Mouse (Mus musculus) embryonic stem cell, embryonic (primary cell): Measurements from ENCODE around the gene Tmem123.

Experiments used
- CTCF ChIA-PET, 4 experiments: fragments of 300-600 bp in 2 of 4; fragments of 350-600 bp in 2 of 4; sonication (Branson Sonifier 250); formaldehyde crosslinking; loops; one replicate each; lab custom pipeline; 2022; ENCODE audit warnings: inconsistent platforms in 2 of 4; lab: Charles Lee
- POLR2A ChIA-PET, 4 experiments: fragments of 300-600 bp in 2 of 4; fragments of 350-600 bp in 2 of 4; sonication (Branson Sonifier 250); formaldehyde crosslinking; loops; one replicate each; lab custom pipeline; 2022; ENCODE audit warnings: antibody characterized with exemption in 4 of 4, inconsistent platforms in 1 of 4; lab: Charles Lee

The Tmem123 gene

DNA sequence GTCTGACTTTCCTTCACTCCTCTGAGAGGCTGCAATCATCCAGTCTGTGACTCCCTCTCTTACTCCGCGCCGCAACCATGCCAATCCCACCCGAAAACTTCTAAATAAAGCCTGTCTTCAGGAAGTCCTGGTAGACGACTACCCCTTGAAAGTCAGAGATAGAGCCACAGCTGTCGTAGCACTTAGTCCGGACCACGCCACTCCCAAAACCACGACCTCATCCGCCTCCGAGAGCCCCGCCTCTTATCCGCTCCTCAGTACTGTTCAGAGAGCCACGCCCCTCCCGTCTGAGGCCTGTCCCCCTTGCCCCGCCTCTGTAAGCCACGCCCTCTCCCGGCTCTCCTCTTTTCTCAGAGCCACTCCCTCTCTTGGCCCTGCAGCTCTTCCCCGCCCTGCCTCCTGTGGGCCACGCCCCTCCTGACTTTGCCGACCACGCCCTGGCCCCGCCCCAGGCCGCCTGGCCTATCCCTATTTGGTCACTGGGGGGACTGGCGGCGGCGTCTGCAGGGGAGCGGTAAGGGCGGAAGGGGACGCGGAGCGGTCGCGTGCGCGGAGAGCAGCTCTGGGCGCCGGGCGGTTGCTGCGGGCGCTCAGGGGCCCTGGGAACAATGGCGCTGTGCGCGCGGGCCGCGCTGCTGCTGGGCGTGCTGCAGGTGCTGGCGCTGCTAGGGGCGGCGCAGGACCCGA is at the start of gene Tmem123:
Tmem123 (plus strand) TSS at position 428 of the 687 bp plus-strand sequence.
- CTCF ChIA-PET, result interaction anchor here in 1 of 4 experiments (1.0 to 1.2 kb wide), 2 partner anchors 160 to 211 kb away, joined by 3 to 4 read pairs; no protein-coding TSS in a partner anchor
- POLR2A ChIA-PET, result interaction anchor here (0.5 to 5.2 kb wide), 54 partner anchors 9 to 278 kb away, joined by 3 to 77 read pairs (median 4); partner anchors contain the start of genes Birc2 (in 4 of the 4), Birc3 (in 3 of the 4) and Yap1 (in 2 of the 4)

GRCm38 (mm10) chr9:7714062-7714907 is 49.6 kb upstream of the Tmem123 start:
- CTCF ChIA-PET, result interaction anchor here in 2 of 4 experiments (0.6 to 3.1 kb wide), 6 partner anchors 80 to 498 kb away, joined by 3 to 6 read pairs (median 3); no protein-coding TSS in a partner anchor
- POLR2A ChIA-PET, result interaction anchor here in 1 of 4 experiments (0.9 kb wide), 1 partner anchor 123 kb away, joined by 3 read pairs; the partner anchor contains the start of gene Birc2

DNA sequence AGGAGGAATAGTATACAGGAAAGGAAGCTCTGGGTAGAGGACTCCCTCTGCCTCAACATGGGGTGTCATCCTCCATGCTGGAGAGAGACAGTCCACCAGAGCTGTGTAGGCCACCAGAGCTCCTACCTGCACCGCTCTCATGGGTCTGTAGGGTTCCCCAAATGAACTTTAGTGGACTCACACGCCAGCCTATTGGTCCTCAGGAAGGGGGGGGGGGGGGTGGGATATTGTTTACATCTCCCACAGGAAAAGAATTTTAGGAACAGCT is 49.0 kb upstream of the Tmem123 start:
- CTCF ChIA-PET, result interaction anchor here in 3 of 4 experiments (0.6 to 3.1 kb wide), 7 partner anchors 72 to 498 kb away, joined by 3 to 6 read pairs (median 3); no protein-coding TSS in a partner anchor
- POLR2A ChIA-PET, result no interaction called here

DNA sequence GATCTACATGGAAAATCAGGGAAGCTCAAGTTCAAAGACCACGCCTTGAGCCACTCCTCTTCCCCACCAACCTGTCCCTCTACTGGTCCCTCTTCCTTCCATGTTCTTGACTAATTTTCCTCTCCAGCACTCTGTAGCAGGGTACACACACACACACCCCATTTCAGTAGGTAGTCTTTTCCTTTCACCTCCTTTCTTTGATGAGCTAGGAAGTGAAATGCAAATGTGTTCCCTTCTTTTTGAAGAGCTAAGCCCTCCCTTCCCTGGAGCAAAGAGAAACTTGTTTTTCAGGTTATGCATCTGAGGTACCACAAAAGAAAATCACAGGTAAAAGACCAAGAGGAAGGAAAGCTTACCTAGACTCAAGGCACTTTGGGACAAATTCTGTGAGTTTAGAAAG is 42.3 kb upstream of the Tmem123 start:
- ChIA-PET POLR2A (interaction anchor here in 3 of 4 experiments (0.6 to 2.0 kb wide), 5 partner anchors 9 to 472 kb away, joined by 3 to 9 read pairs (median 4); partner anchors contain the start of genes Birc2 (in 1 of the 3) and Tmem123 (in 1 of the 3)), CTCF (interaction anchor here in 2 of 4 experiments (0.8 to 1.6 kb wide), 2 partner anchors 10 to 118 kb away, joined by 3 to 5 read pairs; no protein-coding TSS in a partner anchor)

GRCm38 (mm10) chr9:7728997-7729396 is 34.8 kb upstream of the Tmem123 start:
- POLR2A ChIA-PET, result interaction anchor here in 1 of 4 experiments (0.6 kb wide), 1 partner anchor 108 kb away, joined by 3 read pairs; the partner anchor contains the start of gene Birc2
- CTCF ChIA-PET, result interaction anchor here in 1 of 4 experiments (0.8 kb wide), 1 partner anchor 126 kb away, joined by 3 read pairs; no protein-coding TSS in a partner anchor

DNA sequence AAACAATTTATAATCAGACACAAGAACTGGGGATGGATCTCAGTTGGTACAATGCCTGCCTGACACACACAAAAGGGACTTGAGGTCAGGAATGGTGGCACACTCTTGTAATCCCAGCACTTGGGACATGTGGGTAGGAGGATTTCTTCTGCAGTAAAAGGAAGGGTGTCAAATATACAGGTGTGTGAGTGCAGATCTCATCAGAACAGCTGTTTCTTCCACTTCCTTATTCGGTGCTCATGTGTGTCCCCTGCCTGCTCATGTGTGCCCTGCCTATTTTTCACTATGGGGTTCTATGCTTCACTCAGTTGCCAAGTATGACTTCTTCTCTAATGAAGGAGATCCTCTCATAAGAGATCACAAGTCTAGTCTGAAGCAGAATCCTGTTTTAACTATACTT is 21.1 kb upstream of the Tmem123 start:
- CTCF ChIA-PET, result interaction anchor here in 1 of 4 experiments (0.6 kb wide), 1 partner anchor 17 kb away, joined by 3 read pairs; no protein-coding TSS in a partner anchor
- POLR2A ChIA-PET, result interaction anchor here in 2 of 4 experiments (1.0 to 1.2 kb wide), 2 partner anchors 21 to 94 kb away, joined by 3 read pairs; partner anchors contain the start of genes Birc2 (in 1 of the 2) and Tmem123 (in 1 of the 2)

DNA sequence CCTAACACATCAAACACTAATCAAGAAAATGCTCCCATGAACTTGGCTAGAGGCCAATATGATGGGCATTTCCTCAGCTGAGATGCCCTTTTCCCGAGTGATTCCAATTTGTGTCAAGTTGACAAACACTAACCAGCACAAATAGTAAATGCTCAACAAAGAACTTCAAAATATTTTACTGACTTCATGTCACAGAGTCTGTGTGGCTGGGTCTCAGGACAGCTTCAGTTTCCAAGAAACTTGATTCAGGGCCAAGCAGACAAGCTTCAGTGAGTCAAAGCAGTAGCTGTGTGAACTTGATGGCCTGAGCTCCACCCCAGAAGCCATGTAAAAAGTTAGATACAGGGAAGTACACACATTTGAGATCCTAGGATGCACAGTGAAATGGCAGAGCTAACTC is 19.7 kb upstream of the Tmem123 start:
- ChIA-PET CTCF (no interaction called here), POLR2A (interaction anchor here in 1 of 4 experiments (0.8 kb wide), 1 partner anchor 19 kb away, joined by 3 read pairs; the partner anchor contains the start of gene Tmem123)

DNA sequence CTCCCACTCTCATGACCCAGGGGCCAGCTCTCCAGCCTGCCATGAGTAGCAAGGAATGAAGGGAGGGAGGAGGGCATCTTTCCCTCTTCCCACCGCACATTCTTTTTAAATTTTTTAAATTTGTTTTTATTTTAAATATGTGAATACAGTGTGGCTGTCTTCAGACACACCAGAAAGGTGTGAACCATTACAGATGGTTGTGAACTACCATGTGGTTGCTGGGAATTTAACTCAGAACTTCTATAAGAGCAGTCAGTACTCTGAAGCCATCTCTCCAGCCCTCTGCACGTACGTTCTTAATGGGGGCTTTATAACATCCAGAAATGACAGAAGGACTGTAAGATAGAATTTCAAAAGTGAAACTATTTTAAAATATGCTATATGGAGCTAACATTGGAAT is 15.0 kb upstream of the Tmem123 start:
- ChIA-PET CTCF (no interaction called here), POLR2A (interaction anchor here in 3 of 4 experiments (0.6 to 1.2 kb wide), 4 partner anchors 14 to 156 kb away, joined by 3 to 4 read pairs (median 3); partner anchors contain the start of gene Tmem123 (in 1 of the 3))

DNA sequence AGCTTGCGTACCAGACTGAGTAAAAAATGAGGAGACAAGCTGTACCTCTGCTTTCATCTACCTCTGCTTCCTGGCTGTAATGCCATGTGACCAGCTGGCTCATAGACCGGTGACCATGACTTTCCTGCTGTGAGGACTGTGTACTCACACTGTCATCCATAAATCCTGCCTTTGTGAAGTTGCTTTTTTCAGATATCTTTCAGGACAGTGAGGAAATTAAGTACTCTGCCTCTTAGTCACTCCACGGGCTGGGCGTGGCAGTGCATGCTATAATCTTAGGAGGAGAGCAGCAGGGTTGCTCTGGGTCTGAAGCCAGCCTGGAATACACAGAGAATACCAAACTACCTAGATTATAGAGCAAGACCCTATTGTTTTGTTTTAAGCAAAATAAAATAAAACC is 14.3 kb upstream of the Tmem123 start:
- POLR2A ChIA-PET, result interaction anchor here in 1 of 4 experiments (1.1 to 1.2 kb wide), 2 partner anchors 13 to 14 kb away, joined by 3 to 4 read pairs; partner anchors contain the start of gene Tmem123
- CTCF ChIA-PET, result no interaction called here

DNA sequence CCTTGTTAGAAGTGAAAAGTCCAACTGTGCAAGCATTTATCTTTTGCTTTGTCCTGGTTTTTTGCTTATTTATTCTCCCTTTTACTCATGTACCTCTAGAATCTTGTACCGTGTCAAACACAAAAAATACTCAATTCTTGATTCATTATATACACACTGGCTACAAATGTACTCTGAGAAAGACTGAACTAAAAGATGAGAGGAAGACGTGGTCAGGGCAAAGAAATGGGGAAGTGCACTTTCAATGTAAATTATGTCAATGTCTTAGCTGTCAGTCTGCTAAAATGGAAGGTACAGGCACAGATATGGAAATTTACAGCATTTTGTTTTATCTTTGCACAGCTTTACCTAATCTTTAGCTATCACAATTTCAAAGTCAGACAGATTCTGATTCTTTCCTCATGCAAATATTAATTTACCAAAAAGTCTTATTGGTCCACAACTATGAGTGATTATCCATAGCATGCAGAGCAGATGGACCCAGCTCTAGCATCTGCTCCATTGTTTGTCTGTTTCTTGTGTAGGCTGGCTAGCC is 7.9 kb upstream of the Tmem123 start:
- POLR2A ChIA-PET, result interaction anchor here in 1 of 4 experiments (0.7 kb wide), 1 partner anchor 561 kb away, joined by 3 read pairs; no protein-coding TSS in a partner anchor

DNA sequence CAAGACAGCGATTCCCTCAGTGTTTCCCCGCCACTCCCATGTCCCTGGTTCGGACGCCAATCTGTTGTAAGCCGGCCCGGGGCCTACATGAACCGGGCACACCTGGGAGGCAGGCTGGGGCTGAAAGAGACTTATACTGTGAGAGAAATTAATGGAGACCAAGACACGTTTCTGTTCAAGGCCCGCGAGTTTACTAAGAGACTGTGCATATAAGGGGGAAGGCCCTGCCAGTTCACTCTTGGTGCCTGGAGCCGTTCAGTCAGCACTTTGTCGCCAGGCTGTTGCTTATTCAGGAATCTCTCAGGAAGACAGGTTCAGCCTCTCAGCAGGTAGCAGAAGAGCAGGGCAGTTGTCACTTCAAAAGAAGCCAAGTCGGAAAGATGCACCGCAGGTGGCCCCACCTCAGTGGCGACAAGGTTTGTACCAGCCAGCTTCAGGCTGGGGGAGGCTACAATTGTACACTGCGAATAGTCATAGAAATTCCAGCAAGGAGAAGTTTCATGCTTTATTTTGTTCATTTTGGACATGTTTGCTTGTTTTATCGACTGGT is 1.9 kb upstream of the Tmem123 start:
- CTCF ChIA-PET, result no interaction called here
- POLR2A ChIA-PET, result interaction anchor here in 2 of 4 experiments (0.9 to 5.2 kb wide), 7 partner anchors 11 to 74 kb away, joined by 3 to 77 read pairs (median 6); partner anchors contain the start of gene Birc2 (in 2 of the 2)

More for the DNA sequence above, 7.9 kb upstream of the Tmem123 start:
- CTCF ChIA-PET, result interaction anchor here in 1 of 4 experiments (0.6 kb wide), 1 partner anchor 395 kb away, joined by 7 read pairs; no protein-coding TSS in a partner anchor

DNA sequence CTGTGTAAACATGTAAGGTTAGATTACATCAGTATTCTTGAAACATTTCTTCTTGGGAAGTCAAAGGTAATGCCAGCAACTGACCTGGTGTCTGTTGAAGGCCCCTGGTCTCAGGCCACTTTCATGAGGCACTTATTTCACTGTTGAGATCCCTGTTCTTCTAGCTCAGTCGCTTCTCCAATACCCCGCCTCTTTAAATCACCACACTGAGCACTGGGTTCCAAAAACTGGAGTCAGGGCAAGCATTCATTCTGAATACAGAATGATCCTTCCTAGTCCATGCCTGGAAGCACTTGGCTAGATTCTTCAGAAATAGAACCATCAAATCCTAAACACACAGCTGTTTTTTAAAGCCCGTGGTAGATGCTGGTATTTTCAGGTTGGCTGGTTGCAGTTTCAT is 1.1 kb upstream of the Tmem123 start:
- POLR2A ChIA-PET, result interaction anchor here (0.5 to 5.2 kb wide), 16 partner anchors 9 to 273 kb away, joined by 3 to 77 read pairs (median 4); partner anchors contain the start of genes Birc2 (in 3 of the 4), Birc3 (in 1 of the 4) and Yap1 (in 1 of the 4)

DNA sequence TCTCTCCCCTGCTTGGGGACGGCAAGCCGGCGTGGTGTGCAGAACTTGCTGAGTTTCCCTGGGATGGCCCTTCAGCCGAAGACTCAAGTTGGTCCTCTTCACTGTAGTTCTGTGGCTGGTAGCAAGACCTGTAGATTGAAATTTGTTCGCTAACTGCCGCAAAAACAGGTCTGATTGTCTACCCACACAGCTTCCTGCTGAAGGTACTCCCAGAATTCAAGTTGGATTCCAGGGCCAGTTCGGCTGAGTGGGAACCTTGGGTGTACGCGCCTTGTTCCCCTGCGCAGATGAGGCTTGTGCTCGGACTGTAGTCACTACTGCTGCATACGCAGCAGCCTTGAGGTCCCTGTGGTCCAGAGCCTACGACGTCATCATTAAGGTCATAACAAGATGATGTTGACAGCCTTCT is 626 bp downstream of the Tmem123 start:
- ChIA-PET CTCF (interaction anchor here in 1 of 4 experiments (1.0 to 1.2 kb wide), 2 partner anchors 161 to 211 kb away, joined by 3 to 4 read pairs; no protein-coding TSS in a partner anchor), POLR2A (interaction anchor here in 3 of 4 experiments (0.7 to 5.2 kb wide), 35 partner anchors 8 to 277 kb away, joined by 3 to 77 read pairs (median 4); partner anchors contain the start of genes Birc2 (in 3 of the 3) and Birc3 (in 2 of the 3))

More for the DNA sequence above, 1.1 kb upstream of the Tmem123 start:
- CTCF ChIA-PET, result interaction anchor here in 1 of 4 experiments (0.9 kb wide), 1 partner anchor 10 kb away, joined by 3 read pairs; no protein-coding TSS in a partner anchor

- CTCF ChIA-PET, result no interaction called here
- POLR2A ChIA-PET, result interaction anchor here in 3 of 4 experiments (0.7 to 5.2 kb wide), 5 partner anchors 14 to 71 kb away, joined by 3 to 77 read pairs (median 4); partner anchors contain the start of gene Birc2 (in 2 of the 3)
Measured at GRCm38 (mm10) chr9:7765236-7765635, 1.4 kb downstream of the Tmem123 start.

DNA sequence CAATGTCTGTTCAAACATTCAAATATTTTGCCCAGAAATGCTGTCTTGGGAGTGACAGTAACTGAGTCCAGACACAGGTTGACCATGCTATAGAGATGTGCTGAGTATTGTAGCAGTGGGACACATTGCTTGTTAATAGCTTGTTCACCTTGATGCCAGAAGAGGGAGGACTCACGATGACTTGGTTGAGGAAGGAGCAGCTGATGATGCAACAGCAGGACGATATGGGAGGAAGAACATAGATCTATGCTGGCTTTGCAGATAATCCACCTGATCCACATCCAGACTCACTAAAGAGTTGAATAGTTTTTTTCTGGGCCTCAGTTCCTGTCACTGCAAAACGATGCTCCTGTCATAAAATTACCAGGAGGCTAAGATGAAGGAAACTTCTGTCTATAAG is 2.7 kb downstream of the Tmem123 start:
- CTCF ChIA-PET, result no interaction called here
- POLR2A ChIA-PET, result interaction anchor here in 2 of 4 experiments (0.9 to 1.2 kb wide), 4 partner anchors 10 to 70 kb away, joined by 3 read pairs; partner anchors contain the start of gene Birc2 (in 1 of the 2)

DNA sequence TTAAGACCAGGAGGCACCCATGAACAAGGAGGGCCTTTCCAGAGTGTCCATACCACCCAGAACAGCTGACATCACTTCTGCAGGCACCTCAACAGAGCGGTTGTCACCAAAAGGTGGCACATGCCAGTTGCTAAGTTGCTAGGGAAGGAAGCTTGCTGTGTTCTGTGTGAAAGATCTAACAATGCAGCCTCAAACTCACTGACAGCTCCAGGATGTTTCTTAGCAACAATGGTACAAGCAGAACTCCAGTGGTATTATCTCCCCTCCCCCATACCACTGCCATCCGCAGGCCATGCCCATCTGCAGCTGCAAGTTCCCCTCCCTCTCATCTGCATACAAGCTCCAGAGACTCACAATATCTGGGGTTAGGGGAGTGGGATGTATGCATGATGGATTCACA is 3.7 kb downstream of the Tmem123 start:
- ChIA-PET POLR2A (interaction anchor here in 3 of 4 experiments (0.8 to 2.5 kb wide), 6 partner anchors 9 to 69 kb away, joined by 3 to 7 read pairs (median 3); partner anchors contain the start of gene Birc2 (in 2 of the 3)), CTCF (no interaction called here)

DNA sequence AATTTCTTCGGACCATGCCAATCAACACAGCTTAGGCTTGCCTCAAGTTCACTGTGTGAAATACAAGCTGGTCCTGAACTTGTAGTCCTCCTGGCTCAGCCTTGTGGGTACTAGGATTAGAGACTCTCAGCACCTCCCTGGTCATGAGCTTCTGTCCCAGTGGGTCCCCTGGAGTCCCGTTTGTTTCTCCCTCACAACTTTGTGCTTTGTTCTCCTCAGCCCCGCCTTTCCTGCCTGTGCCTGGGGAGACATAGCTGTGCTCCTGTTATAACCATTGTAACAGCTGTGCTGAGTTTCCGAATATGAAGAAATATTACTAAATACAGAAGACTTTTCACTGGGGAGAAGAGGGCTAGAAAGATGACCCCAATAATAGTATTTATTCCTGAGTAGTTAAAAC is 5.2 kb downstream of the Tmem123 start:
- ChIA-PET POLR2A (interaction anchor here in 3 of 4 experiments (0.7 to 2.5 kb wide), 7 partner anchors 9 to 105 kb away, joined by 3 to 7 read pairs (median 3); partner anchors contain the start of gene Birc2 (in 2 of the 3)), CTCF (no interaction called here)
